Mouse (Mus musculus) intestine, postnatal 0 days (tissue): ENCODE results near the gene Eif4e1b. TPM values are rescaled to one million over a fixed set of nuclear protein-coding genes. Genes with fewer than 3 reads are reported as not detected.

Experiments
- ATAC-seq: fragments of 200-750 bp; cut with Nextera tagmentation; 2 replicates; pipeline ENCODE4 v1.8.0; 2017; ENCODE audit warnings: mild to moderate bottlenecking, moderate TSS enrichment, moderate library complexity
- H3K27ac ChIP-seq: fragments of 300-500 bp; sonication (generic); 2 replicates; pipeline ENCODE4 v1.5.1; 2014; ENCODE audit warnings: mild to moderate bottlenecking, low read depth, low read length, moderate library complexity
- H3K27me3 ChIP-seq: fragments of 300-500 bp; sonication (generic); replicated peaks from 2 replicates; pipeline ENCODE4 v1.6.1; 2014; ENCODE audit warnings: low read length, mixed read lengths; ENCODE audit not compliant: control insufficient read depth, insufficient read depth
- H3K36me3 ChIP-seq: fragments of 300-500 bp; sonication (generic); 2 replicates; pipeline ENCODE4 v1.6.1; 2014; ENCODE audit warnings: mild to moderate bottlenecking, moderate library complexity; ENCODE audit not compliant: control insufficient read depth, insufficient read depth
- H3K4me1 ChIP-seq: fragments of 300-500 bp; sonication (generic); replicated peaks from 2 replicates; pipeline ENCODE4 v1.6.1; 2014; ENCODE audit warnings: antibody characterized with exemption, low read length, mixed read lengths; ENCODE audit not compliant: control insufficient read depth, insufficient read depth
- H3K4me2 ChIP-seq: fragments of 300-500 bp; sonication (generic); replicated peaks from 2 replicates; pipeline ENCODE4 v1.6.1; 2014; ENCODE audit warnings: low read depth, mild to moderate bottlenecking, moderate library complexity
- H3K4me3 ChIP-seq: fragments of 300-500 bp; sonication (generic); 2 replicates; pipeline ENCODE4 v1.5.1; 2014; ENCODE audit warnings: low read depth, low read length
- H3K9ac ChIP-seq: fragments of 300-500 bp; sonication (generic); 2 replicates; pipeline ENCODE4 v1.6.1; 2014; ENCODE audit warnings: mild to moderate bottlenecking, low read depth, low read length
- H3K9me3 ChIP-seq: fragments of 300-500 bp; sonication (generic); 2 replicates; pipeline ENCODE4 v1.6.1; 2016; ENCODE audit warnings: mixed run types; ENCODE audit not compliant: control insufficient read depth
- CTCF ChIP-seq: sonication (generic); IDR thresholded peaks from 2 replicates; pipeline ENCODE4 v1.5.1; 2016; ENCODE audit warnings: low read depth, mild to moderate bottlenecking, control low read depth, antibody characterized with exemption, moderate library complexity
- WGBS: fragments of 180-500 bp; shearing (Covaris S2); extraction: QIAGEN DNeasy Blood & Tissue Kit; methylation state at CpG from one replicate; pipeline ENCODE4 v1.1.7; 2014; 5-methylcytosine and 5-hydroxymethylcytosine counted together
- polyA plus RNA-seq: library from polyadenylated mRNA; unstranded; fragments of >200 nt; fragmentation: Nextera tagmentation; extraction: Ambion mirVana; gene quantifications from 2 replicates; pipeline ENCODE4 v1.2.1, GENCODE M21; 2015

The Eif4e1b gene
- polyA plus RNA-seq, 1 experiment from 2014 or later = not detected

DNA sequence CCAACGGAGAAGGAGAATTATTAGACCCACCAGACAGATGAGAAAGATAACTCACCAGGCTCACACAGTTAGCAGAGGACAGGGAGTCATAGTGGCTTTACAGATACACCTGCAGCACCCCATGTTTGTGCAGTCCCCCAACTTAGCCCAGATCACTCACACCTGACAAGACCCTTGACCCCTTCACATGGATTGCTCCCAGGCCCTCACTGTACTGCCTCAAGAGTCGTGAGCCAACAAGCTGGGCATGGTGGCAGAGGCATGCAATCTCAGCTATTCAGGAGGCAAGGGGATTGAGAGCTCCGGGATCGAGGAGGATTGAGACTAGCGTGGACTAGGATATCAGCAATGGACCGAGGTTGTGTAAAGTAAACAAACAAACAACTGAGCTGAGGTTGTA is 30.1 kb upstream of the Eif4e1b start:
- Histone ChIP-seq H3K36me3 (no peaks in the 10 kb centered on the region), H3K4me2 (no peak overlapping the region), H3K9ac (no peak overlapping the region), H3K4me1 (peaks cover 8% of the 10 kb centered on the region), H3K4me3 (no peak overlapping the region), H3K27ac (no peak overlapping the region), H3K27me3 (peaks cover 34% of the 10 kb centered on the region), H3K9me3 (no peaks in the 10 kb centered on the region)
- WGBS = 63% methylated on average over 6 of the region's 6 CpGs
- TF ChIP-seq CTCF = no peak
- no peak for ATAC-seq

DNA sequence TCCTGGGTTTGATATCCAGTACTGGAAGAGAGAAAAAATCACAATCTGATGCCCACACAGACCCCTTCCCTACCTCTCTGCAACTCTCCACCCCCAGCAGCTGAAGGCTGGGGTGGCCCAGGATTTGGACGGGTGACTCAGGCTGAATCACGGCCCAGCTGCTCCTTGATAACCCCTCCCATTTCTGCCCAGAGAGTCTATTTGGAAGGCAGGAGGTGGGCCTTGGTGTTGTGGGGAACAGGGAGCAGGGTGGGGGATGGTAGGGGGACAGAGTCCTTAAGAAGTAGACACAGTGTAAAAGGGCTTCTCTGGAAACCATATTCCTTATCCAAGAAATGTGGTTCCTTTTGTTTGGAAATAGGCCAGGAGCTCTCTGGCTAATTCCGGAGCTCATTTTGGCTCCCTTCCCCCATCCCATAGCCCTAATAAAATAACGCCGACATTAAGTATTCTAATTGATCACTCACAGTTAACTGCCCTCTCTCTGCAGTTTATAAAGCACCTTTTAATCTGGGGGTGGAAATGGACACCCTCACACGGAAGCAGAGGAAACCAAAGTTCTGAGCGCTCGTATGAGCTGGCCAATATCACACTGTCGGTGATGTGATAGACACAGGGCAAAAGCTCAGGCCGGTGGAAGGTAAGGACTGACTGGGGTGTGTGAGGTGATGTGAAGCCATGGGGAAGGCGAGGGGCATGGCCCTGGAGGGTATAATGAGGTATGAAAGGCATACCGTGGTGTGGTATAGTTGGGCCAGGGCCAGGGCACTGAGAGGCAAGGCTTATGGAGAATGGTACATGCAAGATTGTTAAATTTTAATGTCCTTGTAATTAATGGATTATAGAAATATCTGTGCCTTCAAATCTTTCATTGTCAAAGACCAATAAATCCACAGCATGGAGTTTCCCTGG is 29.4 kb upstream of the Eif4e1b start:
- no peak for TF ChIP-seq CTCF
- Histone ChIP-seq H3K9ac (no peak overlapping the region), H3K4me1 (peaks cover 8% of the 10 kb centered on the region), H3K27ac (no peak overlapping the region), H3K4me3 (no peak overlapping the region), H3K4me2 (no peak overlapping the region), H3K27me3 (peaks cover 31% of the 10 kb centered on the region), H3K36me3 (no peaks in the 10 kb centered on the region), H3K9me3 (no peaks in the 10 kb centered on the region)
- ATAC-seq = no peak
- 40% methylated on average over 12 of the region's 12 CpGs for WGBS

GRCm38 (mm10) chr13:54755201-54755830 is 28.5 kb upstream of the Eif4e1b start:
- Histone ChIP-seq H3K4me1 (peaks cover 4% of the 10 kb centered on the region; the same call in 1 of the 2 replicates), H3K27ac (no peak overlapping the region), H3K9me3 (no peaks in the 10 kb centered on the region), H3K9ac (no peak overlapping the region), H3K27me3 (peaks cover 26% of the 10 kb centered on the region), H3K4me3 (no peak overlapping the region), H3K36me3 (no peaks in the 10 kb centered on the region), H3K4me2 (no peak overlapping the region)
- TF ChIP-seq CTCF = no peak
- WGBS = 27% methylated on average over 9 of the region's 9 CpGs
- ATAC-seq = no peak

DNA sequence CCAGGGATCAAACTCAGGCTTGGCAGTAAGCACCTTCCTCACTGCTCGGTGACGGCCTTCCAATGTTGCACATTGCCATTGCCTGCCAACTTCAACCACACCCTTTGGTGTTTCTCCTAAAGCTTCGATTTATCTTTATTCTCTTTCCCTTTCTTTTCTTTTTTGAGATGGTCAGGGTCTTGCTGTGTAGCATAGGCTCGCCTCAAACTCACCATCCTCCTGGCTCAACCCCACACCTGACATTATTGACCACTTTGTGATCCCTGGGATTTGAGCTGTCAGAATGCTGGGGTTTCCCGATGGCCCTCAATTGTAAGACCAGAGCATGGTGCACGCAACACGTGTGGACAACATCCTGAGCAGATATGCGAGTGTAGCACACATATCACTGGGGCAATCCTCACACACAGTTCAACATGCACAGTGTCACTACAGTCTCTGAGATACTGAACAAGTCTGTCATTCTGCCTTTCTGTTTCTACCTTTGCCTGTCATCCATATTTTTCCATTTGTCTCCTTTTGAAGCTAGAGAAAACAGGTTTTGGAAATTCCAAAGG is 27.6 kb upstream of the Eif4e1b start:
- H3K9me3 ChIP-seq = no peaks in the 10 kb centered on the region
- no peak for TF ChIP-seq CTCF

GRCm38 (mm10) chr13:54757093-54757830 is 26.5 kb upstream of the Eif4e1b start:
- no peak for TF ChIP-seq CTCF
- H3K9ac ChIP-seq = no peak overlapping the region
- H3K36me3 ChIP-seq = no peaks in the 10 kb centered on the region
- H3K4me3 ChIP-seq = peak overlapping the region; percentile 37; the same call in 1 of the 2 replicates
- WGBS = 38% methylated on average over 10 of the region's 10 CpGs
- no peak overlapping the region for H3K27ac ChIP-seq
- peak overlapping the region; percentile 71 for H3K4me2 ChIP-seq
- peaks cover 27% of the 10 kb centered on the region; the same call in 1 of the 2 replicates for H3K27me3 ChIP-seq
- ATAC-seq = no peak
- no peaks in the 10 kb centered on the region for H3K9me3 ChIP-seq
- H3K4me1 ChIP-seq = peaks cover 4% of the 10 kb centered on the region; the same call in 1 of the 2 replicates

More for the DNA sequence above, 27.6 kb upstream of the Eif4e1b start:
- Histone ChIP-seq H3K4me3 (no peak overlapping the region), H3K4me2 (no peak overlapping the region), H3K27me3 (peaks cover 26% of the 10 kb centered on the region; the same call in 1 of the 2 replicates), H3K36me3 (no peaks in the 10 kb centered on the region), H3K9ac (no peak overlapping the region), H3K4me1 (peaks cover 4% of the 10 kb centered on the region; the same call in 1 of the 2 replicates), H3K27ac (no peak overlapping the region)
- WGBS = 87% methylated on average over 8 of the region's 8 CpGs
- ATAC-seq = no peak
